Mouse (Mus musculus): ENCODE data around the gene Selenon. TPM values are rescaled to one million over a fixed set of nuclear protein-coding genes. Genes with fewer than 3 reads are reported as not detected.

Selenon gene
- total RNA-seq (2021): 10 to 100 TPM; 46.4 to 49.9 TPM

DNA sequence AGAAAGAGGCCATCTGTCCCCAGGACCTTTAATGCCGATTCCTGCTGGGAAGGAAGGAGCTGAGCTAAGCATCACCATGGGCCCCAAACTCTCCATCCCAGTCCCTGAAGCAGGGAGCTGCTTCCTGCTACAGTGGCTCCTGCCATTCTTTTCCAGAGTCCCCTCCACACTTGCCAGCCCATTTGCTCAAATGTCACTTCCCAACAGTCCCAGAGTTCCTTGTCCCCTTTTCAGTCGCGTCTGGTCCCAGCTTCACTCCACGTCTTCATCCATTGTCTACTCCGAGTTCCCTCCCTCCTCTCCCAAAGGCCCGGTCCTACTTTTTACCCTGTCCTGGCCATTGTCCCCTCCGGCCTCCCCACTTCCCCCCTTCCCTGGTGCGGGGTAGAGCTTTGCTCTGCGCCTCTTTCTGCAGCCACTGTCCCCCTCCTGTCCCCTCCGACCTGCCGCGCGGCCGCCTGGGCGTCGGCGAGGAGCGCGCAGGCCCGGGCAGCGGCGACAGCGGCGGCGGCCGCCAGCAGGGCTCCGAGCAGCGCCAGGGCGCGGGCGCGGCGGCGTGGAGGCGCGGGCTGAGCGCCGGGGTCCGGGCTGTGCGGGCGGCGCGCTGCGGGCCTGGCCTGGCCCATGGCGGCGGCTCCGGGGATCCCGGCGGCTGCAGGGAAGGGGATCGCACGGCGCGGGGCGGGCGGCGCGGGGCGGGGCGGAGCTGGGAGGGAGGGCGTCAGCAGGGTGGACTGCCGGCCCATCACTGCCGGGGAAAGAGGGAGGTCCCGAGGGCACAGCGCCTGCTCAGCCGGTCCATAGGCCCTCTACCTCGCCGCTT lies at the start of gene Selenon:
Gene Selenon, minus strand, starts transcription at position 673 of the 823 bp plus-strand sequence.
- peak; percentile 80 for DNase-seq

DNA sequence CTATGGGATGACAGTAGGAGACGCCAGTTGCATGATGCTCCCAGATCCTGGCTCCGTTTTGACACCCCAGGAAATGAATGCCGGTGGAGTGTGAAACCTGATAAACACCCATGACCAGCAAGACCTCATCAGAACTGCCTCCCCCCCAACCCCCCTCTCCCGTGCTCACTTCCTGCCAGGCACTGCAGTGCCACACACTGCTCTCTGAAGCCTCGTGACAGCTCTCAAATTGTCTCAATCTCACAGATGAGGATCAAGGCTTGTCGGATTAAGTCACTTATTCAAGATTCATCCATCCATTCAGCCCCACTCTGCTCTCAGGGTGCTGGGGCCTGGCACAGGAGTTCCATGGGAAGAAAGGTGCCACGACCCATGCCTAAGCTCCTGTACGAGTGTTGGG lies 49.4 kb upstream of the Selenon start:
- DNase-seq: no peak

DNA sequence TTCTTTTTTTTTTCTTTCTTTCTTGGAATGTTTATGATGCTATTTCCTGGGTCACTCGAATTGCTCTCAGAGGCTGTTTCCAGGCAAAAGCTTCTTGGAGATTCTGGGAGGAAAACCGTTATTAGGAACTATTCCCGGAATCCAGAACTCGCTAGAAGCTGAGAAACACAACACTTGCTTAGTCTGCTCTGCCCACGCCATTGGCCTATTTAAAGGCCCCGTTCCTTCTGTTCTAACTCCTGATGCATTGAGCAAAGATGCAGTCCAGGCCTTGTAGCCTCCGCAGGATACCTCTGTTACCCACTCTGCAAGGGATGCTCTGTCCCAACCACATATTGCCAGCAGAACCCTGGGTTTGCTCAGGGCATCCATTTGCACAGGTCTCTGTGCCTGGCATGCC lies 48.8 kb upstream of the Selenon start:
- DNase-seq: no peak

DNA sequence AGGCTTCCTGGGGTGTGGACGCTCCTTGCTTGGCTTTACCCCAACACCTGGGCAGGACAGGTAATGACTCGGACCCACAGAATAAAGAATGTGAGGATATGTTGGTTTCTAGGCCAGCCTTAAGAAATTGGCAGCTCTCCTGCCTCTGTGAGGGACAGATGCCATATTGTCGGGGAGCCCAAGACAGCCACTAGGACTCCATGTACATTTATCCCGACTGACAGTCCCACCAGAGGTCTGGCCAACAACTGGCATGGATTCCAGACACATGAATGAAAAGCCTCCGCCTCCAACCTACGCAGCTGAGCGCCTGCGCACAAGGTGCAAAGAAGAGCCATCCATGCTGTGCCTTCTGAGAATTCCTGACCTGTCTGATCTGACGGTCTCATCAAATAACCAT lies 48.1 kb upstream of the Selenon start:
- DNase-seq: no peak

DNA sequence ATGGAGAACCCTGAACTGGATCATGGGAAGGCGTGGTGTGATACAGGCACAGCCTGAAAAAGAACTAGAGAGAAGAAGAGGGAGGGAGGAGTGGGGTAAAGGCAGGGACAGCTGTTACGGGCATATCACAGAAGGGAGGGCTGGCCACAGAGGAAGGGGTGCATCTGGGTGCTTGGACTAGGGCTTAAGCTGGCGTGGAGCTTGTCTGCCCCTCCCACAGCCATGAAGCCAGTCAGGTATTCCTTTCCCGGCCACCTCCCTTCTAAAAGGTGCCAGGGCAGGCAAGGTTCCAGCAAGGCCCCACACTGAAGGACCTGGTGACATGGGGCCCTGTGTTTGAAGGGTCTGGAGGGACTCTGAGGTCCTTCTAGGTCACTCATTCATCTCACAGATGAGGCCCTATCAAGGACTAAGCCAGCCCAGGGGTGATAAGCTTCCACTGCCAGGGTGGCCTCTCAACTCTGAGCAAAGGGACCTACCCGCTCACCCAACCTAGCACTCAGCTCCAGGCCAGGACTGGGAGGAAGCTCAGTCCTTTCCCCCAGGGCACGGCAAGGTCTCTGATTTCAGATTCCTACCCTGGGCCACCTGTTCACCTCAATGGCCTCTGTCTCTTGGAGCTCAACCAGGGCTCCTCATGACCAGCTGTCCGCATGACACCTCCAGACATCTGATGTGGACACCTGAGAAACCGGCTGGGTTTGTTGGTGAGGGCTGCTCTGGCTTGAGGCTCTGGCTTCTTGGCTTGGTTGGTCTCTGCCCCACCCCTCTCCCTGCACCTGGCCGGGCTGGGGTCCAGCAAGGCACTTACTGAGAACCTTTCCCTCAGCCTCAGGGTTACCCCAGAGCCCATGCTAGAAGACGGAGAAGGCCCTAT lies 45.1 kb upstream of the Selenon start:
- peak; percentile 46 for DNase-seq

DNA sequence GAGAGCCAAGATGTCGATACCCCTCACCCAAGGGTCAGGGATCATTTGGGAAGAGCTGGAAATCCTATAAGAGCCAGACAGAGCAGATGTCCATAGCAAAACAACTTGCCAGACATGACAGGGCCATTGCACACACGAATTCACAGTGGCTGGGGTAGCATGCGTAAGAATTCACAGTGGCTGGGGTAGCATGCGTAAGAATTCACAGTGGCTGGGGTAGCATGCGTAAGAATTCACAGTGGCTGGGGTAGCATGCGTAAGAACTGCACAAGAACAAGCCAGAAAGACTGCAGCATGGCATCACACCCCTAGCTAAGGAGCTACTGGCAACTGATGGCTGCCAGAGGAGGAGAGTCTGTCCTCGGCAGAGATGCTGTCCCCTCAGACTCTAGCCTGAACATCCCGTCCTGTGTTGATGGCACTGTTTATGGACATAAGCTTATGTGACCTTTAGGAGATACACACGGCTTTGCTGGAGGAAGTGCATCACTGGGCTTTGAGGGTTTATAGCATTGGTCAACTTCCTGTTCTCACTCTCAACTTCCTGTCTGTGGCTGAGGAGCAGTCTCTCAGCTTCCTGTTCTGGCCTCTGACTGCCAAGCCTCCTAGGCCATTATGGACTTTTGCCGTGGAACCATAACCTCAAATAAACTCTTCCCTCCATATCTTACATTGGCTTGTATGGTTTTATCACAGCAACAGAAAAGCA lies 42.9 kb upstream of the Selenon start:
- no peak for DNase-seq

DNA sequence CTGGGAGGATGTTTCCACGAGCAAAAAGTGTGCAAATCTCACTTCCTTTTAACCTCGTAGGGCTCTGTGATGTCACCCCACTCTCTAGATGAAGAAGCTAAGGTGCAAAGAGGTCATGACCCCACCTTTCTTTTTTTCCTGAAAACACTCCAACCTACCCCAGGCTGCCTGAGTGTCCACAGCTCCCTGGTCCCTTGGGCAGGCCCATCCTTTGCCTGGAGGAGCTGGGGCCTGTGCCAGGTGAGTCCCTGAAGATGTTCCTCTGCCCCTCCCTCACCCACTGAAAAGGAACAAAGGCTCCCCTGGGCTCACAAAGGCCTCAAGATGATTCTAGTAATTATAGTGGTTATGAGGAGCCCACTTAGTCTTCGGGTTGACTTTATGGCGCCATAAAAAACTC lies 40.5 kb upstream of the Selenon start:
- no peak for DNase-seq

DNA sequence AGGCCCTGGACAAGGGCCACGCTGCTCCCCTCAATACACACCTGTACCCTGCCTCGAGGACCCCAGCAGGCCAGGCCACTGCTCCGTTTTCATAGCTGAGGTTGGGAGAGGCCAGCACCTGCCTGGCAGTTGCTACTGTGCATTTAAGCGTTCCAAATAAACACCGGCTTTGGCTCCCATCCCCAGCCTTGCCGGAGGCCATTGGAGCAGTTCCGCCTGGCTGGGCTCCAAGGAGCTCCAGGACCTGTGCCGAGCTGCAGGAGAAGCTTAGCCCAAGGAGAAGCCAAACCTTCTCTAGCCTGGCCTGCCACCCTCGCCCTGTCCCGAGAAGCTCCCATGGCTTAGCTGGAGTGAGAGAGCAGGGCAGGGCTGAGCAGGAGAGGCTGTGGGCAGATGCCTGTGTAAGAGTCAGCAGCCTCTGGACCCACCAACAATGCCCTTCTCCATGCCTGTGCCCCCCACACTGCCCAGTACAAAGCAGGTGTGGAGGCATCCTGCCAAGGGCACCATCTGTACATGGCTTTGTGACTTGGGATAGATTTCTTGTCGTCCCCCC lies 39.6 kb upstream of the Selenon start:
- peak; percentile 90 for DNase-seq

DNA sequence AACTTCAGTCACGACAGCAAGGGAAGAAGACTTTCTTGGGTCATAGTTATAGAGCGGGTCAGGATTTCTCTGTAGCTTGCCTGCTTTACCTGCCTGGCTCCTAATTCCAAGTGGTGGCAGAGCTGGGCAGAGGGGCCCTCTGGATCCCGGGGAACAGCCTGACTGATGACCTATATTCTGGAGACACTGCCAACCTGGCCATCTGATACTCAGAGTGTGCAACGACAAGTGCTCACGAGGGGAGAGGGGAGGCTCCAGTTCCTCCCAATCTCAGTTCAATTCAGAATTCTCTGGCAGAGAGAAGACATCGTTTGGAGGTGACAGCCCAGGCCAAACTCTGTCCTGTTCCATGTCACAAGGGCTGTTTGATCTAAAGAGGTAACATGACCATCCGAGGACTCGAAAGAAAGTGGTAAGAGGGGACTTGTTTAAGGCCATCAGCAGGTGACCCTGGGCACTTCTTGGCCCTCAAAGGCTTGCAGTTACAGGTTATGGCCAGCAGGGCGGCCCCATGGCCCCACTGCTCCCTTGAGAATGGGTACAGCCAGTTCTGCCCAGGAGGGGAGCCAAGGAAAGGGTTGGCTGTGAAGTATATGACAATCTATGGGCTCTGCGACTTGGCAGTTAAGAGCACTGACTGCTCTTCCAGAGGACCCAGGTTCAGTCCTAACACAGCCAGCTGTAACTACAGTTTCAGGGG lies 38.4 kb upstream of the Selenon start:
- DNase-seq: no peak

DNA sequence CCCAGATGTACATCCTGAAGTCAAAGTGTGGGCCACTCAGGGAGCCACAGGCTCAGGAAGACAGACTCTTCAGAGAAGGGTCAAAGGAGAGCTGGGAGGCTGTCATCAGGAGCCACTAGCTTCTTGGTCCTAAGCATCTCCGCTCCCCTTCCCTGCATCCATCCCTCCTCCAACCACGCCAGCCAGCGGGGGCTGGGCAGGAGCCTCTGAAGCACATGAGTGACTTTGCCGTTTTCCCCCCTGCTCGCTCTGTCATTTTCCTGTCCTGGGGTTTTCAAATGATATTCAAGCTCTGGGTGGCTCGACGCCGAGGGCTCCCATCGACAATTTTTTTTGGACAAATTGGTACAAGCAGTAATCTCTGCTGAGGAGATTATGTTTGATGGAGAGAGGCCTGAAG lies 37.8 kb upstream of the Selenon start:
- no peak for DNase-seq

DNA sequence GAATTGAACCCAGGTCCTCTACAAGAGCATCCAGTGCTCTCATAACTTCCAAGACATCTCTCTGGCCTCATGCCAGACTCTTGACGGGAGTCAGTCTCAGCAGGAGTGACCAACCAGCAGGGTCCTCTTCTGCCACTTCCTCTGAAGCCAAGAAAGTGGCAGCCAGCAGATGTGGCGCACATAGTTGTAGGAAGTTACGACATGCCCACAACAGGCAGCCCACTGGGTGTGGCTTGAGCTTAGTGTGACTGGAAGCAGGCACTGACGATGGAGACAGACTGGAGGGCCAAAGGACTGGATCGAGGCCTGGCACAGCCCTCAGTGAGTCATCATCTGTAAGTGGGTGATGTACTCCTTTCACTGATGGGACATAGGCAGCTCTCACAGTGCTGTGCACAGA lies 37.0 kb upstream of the Selenon start:
- DNase-seq: no peak

DNA sequence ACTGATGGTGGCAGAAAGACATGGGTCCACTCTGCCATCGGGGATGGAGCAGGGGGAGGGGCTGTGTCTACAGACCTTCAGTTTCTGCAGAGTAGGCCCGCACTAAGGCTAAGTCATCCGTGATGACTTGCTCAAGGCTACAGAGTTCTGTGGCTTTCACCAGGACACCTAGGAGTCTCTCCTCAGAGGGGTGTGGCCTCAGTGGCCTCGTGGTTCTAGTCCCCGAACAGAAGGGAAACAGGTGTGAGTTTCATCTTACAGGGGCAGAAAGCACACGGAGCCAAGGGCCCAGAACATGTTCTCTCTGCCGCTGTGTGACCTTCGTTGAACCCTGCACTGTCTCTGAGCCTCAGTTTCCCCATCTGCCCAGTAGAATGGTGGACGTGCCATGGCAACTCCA lies 36.3 kb upstream of the Selenon start:
- no peak for DNase-seq

DNA sequence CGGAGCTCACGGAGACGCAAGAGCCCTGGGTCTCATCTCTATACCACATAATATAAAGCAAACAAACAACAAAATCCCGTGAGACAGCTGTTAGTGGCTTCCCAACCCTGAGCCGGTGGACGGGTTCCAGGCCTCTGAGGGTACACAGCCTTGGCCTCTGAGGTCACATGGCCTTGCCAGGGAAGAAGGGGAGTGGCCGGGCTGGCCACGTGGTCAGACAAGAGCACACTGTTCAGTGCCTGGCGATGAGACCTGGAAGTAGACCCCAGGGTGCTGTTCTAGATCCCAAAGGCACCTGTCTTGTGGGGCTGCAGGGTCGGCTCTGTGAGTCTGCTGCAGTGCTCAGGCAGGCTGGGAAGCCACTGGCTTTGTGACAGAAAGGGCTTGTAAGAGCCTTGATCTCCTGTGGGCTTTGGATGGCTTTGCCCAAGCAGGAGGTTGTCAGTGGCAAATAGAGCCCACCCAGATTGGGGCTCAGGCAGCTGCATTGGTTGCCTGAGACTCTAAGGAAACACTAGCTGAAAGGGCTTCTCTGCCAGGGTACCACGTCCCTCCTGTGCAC lies 35.8 kb upstream of the Selenon start:
- DNase-seq: no peak

DNA sequence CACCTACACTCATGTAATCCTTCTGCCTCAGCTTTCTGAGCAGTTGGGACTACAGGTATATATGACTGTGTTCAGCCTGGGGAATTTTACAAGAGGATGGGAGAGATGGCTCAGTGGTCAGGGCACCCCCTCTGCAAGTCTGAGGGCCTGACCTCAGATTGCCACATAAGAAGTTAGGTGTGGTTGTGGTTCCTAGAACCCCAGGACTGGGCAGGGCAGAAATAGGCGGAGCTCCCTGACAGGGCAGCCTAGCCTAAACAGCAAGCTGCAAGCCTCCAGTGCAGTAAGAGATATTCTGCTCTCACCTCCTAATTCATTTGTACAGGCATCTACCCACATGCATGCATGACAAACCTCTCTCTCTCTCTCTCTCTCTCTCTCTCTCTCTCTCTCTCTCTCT lies 34.7 kb upstream of the Selenon start:
- DNase-seq: no peak

DNA sequence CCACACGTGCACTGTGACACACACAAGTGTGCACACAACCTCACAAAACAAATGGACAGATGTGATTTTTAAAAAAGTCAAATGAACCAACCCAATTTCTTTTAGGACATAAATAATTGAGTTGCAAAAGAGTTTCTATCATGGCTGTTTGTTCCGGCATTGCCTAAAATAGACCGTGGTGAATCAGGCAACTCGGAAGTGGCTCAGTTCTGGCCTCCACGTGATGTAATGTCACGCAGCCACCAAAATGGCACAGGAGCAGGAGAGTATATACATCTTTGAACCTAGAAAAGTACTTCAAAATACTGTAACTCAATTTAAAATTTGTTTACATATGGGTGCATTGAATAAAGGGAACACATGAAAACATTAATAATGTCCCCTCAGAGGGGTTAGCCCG lies 34.2 kb upstream of the Selenon start:
- no peak for DNase-seq

DNA sequence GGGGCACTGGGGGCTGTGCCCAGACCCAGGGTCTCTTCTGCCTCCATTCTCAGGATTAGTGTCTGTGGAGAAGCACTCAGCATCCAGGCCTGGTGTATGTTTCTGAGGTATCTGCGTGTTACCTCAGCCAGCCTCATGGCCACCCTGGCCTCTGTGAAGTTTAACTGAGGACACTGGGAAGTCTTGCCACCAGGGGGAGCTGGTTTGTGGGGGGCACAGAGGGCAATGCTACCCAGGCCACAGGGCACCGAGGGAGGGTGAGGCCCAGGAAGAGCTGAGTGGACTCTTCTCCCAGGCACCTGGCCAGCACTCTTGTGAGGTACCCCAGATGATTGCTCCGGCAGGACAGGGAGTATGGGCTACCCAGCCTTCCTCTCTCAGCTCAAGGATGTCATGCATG lies 31.5 kb upstream of the Selenon start:
- peak; percentile 69 for DNase-seq

DNA sequence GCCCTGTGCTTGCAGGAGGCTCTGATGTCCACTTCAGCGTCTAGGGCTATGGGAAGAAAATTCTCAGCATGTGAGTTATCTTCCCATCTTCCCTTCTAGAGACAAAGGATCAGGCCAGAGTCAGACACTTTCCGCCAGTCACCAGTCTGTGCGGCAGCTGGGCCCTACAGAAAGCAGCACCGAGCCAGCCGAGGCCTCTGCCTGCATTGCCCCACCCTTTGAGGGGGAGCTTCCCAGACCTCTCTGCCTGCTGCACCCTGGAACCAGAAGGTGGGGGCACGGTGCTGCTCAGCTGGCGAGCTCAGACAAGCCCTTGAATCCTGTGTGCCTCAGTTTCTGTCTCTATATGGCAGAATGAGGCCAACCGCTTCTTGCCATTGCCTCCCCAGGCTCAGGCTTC lies 29.4 kb upstream of the Selenon start:
- DNase-seq: no peak

DNA sequence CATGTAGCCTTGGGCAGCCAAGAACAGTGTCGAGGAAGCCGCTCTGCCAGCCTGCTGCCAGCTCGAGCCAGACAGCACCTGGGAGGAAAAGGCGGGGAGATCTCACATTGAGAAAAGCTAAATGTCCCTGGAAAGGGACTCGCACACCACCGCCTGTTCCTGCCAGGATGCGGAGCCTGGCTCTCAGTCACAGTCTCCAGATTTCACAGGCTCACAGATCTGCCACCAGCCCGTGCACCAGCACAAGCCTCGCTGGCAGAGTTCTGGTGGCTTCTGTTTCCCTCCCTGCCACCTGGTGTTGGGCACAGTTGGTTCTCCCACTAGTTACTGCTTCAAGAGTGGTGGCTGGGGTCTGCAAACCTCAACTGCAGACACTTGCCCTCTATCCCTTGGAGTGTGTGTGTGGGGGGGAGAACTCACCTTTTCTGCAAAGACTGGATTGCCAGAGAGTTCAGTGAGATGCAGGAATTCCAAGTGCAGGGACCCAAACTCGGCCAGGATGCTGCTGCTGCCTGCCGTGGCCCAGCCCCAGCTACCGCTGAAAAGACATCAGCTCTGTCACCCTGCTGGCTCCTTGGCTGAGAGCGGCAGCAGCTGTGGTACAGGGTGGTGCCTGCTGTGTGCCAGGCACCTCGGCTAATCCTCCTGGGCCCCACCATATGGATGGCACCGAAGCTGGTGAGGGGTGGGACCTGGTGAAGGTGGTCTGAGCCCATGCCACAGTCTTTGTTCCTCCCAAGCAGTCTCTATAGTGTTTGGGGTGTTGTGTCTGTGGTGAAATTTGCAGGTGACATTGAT lies 28.6 kb upstream of the Selenon start:
- DNase-seq: no peak

DNA sequence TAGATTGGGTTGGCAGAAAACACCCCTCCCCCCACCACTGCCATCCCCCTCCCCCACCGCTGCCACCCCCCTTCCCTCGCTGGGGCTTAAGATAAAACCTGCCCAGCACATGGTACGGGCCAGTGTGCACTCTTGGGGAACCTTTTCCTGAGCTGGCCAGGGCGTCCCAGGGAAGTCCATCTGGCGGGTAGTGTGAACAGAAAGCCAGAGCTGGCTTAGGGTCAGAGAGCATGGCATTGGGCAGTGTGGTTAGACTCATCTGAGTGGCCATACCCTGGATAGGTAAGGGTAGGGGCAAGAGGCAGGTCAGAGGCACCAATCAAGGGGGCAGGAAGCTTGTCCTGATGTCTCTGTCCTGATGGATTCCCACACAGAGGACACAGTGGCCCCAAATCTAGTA lies 27.7 kb upstream of the Selenon start:
- no peak for DNase-seq

DNA sequence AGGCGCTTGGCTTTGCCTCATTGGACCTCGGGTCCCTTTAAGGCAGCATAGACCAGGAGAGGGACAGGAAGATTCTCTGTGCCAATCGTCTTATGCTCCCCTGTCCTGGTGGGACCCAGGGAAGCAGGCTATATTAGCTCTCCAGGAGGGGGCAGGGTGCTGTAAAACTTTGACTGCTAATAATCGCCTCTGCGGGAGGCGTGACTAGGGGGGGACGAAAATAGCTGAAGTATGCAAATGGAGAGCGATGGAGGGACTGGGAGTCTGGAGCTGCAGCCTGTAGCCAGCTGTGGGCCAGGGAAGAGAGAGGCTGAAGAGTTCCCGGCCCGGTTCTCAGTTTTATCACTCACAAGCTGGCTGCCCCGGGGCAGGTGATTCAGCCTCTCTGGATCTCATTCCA lies 27.2 kb upstream of the Selenon start:
- DNase-seq: peak; percentile 76

DNA sequence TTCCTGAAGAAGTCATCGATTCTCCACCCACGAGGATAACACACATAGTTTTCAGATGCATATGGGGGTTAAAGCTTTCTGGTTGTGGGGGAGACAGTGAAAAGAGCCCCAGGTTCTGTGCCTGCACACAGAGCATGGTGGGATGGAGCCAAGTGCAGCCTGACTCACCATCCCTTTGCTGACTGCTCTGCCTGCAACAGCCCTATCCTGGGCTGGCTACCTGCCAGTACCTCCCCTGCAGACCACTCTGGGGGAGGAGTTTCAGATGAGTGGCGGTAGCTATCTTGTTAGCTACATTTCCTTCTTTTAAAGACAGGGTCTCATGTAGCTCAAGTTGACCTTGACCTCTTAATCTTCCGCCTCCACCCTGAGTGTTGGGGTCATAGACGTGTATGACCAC lies 26.4 kb upstream of the Selenon start:
- DNase-seq: no peak
